Mouse (Mus musculus) 3134 (cell line): Measurements from ENCODE around the gene Clps.

Experiments
- DNase-seq: peaks from one replicate; pipeline ENCODE4 v3.0.0-alpha.2; 2011; ENCODE audit warnings: low spot score; ENCODE audit not compliant: insufficient read length; ENCODE audit errors: extremely low read depth

Gene Clps

DNA sequence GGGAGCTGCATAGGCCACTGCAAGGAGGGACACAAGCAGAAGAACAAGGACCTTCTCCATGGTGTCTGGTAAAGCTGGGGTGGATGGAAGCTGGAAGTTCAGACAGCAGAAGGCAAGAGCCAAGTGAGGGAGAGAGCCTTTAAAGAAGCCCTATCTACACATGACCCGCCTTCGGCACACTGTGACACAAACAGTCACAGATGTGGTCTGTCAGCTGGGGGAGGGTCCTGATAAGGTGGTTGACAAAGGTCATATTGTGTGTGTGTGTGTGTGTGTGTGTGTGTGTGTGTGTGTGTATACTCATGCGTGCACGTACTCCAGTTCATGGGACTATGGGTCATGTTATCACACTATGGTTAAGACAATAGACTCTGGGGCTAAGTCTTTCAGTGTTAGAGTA is at the start of gene Clps:
Gene Clps, minus strand, starts transcription at position 169 of the 400 bp plus-strand sequence.
- DNase-seq, result no peak

DNA sequence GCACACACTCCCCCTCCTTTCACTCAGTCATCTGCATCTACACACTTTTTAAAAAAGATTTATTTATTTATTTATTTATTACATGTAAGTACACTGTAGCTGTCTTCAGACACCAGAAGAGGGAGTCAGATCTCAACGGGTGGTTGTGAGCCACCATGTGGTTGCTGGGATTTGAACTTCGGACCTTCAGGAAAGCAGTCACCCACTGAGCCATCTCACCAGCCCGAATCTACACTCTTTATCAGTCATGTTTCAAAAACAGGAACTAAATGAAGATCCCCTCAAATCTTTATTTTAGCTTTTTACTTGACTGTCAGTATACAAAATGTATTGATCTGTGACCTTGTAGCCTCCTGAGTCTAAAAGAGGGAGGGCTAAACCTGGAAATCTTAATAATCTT is 49.0 kb upstream of the Clps start:
- DNase-seq, result no peak

DNA sequence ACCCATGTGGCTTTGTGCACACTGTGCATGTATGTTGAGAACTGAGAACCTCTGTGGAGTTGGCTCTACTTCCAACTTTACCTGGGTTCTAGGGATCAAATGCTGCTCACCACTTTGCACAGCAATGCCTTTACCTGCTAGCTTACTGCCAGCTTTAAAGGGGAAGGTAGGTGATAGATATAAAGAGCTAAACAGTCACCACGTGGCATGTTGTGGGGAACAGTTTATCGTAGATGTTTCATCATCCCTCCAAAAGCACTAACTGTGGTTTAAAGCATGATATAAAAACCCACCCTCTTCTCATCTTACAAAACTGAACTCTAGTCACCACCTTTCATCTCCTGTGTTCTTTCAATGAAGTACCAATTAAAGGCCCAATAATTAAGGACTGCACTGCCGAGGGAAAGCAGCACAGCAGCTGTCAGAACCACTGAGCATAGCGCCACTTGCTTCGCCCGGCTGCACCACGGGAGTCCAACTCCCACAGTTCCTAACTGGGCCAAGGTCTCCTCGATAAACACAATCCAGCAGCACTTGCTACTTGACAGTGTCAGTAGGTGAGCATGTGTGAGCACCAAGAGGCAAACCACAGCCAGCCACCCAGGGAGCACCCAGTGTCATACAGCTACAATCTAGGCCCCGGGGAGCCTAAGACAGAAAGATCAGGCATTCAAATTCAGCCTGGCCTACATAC is 41.1 kb upstream of the Clps start:
- DNase-seq, result no peak

DNA sequence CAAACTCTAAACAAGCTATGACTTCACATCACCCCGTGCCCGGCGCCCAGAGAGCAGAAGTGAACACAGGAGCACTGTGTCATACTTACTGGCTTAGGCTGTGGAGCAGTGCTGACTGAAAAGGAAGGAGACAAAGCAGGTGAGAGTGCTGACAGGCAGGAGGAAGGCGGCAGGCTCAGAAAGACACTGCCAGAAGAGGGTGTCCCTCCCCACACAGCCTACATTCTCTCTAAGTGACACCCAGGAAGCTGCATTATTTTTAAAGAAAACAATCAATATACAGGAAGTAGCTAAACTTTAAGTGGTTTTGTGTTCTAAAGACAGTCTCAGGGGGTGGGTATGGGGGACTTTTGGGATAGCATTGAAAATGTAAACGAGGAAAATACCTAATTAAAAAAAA is 40.2 kb upstream of the Clps start:
- no peak for DNase-seq

DNA sequence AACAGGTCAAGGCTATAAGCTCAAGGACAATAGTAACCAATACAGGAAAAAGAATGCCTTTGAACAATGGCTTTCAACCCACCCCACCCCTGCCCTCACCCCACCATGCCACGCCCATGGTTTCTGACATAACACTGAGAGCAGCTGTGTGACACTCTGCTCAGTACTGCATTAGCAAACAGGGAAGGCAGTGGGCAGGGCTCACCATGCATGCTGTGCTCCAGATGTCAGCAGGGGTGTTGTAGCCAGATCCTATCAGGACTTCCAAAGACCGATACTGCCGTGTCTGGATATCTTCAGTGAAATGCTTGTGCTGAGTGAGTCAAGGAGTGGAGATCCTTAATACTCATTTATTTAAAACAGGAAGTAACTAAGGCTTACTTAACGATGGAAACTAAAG is 33.4 kb upstream of the Clps start:
- DNase-seq, result no peak

DNA sequence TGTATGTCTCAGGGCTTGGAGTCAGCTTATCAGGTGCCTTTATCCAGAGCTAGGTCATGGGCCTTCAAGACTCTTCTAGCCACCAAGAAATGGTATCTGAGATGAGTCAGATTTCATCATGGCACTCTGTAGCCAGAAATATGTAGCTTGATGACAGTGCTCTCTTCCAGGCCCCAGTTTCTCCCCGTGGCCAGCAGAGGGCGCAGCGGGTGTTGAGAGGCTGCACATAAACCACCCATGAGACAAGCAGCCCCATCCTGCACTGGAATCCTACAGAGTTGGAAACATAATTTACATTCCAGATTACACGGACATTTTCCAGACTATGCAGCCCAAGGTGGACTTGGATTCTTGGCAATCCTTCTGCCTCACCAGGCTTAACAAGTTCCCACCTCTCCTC is 32.4 kb upstream of the Clps start:
- DNase-seq, result peak; percentile 58

DNA sequence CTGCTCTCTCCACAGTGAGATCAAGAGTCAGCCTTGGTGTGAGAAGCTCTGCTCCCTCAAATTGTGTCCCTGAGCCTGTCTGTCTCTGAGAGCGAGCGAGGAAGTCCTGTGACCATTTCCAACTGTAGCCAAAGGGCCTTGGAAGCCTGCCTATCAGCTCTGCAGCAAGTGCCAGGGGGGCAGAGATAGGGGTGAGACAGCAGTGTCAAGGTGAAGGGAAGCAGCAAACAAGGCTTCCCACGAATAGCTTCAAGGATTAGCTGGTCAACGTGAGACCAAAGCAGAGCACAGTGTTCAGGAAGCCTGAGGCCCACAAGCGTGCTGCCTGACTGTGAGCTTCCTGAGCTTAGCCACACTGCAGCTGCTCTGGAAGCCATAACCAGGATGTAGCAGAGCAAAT is 30.9 kb upstream of the Clps start:
- DNase-seq, result no peak

DNA sequence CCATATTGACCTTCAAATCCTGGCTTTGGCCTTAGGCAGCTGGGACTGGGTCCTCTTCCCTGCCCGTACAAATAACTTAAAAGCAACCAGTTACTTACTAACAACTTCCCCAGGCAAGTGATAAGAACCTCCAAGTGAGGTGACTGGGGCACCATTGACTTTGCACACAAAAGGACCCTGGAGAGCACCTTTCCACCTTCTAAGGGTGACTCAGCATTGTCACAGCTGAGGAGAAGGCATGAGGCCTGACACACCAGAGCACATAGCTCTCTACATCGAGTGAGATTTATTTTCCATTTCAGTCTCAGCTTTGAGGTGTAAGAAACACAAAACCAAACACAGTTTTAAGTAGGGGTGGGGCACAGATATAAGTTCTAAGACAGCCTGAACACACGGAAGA is 30.0 kb upstream of the Clps start:
- no peak for DNase-seq

DNA sequence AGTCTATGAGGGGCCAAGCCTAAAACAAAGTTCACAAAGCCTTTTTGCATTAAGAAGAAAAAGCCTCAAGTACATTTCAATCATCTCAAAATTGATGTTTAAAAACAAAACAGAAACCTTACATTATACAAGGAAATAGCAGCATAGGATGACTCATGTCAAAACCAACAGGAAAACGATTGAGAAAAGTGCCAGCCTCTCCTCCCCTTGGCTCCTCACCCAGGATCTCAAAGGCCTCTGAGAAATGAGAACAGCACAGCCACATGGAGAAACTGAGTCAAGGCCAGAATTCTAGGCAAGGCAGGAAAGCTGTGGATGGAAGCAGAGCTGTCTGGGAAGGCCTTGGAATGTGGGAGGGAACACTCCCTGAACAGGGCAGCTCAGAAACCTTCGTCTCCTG is 28.0 kb upstream of the Clps start:
- DNase-seq, result no peak

DNA sequence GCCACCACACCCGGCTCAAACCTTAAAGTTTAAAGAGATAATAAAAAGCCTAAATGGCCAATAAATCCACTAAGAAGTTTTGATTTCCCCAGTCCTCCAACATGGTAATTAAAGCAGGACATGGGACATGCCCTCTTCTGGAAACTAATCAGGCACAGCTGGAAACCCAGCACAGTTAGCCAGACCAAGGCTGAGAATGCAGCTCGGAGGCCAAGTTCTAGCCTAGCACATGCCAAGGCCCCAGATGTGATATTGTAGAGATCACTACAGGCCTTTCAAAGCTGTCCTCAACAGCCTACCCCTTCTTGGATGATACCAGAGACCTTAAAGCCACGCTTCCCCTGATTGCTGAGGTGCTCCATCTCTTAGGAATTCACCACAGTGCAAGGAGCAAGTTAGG is 25.9 kb upstream of the Clps start:
- no peak for DNase-seq

DNA sequence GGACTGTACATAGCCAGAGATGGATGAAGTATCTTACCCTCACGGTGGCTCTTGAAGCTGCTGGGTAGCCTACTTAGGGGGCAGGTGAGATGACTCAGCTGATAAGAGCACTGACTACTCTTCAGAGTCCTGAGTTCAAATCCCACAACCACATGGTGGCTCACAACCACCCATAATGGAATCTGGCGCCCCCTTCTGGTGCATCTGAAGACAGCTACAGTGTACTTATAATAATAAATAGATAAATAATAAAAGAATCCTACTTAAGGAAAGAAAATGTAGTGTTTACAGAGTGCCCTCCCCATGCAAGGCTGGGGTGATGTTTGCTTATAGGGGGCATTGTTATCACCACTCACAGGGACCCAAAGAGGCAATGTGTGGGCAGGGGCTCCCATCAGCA is 20.5 kb upstream of the Clps start:
- DNase-seq, result no peak

DNA sequence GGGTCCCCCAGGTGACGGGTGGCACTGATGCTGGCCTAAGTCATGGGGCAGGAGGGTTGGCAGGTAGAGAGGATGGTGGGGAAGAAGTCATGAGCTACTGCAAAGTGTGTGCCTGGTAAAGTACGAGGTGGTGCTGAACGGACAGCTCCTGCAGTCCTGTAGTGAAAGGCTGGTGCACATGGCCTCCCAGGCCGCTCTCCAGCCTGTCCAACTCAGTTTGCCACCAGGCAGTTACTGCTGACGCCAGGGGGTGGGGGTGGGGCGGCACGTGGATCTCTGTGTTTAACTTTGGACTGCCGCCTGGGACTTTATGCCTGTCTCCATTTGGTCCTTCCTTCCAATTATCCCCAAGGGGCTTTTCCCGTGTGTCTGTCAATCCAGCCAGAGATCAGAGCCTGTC is 19.8 kb upstream of the Clps start:
- DNase-seq, result peak; percentile 42

DNA sequence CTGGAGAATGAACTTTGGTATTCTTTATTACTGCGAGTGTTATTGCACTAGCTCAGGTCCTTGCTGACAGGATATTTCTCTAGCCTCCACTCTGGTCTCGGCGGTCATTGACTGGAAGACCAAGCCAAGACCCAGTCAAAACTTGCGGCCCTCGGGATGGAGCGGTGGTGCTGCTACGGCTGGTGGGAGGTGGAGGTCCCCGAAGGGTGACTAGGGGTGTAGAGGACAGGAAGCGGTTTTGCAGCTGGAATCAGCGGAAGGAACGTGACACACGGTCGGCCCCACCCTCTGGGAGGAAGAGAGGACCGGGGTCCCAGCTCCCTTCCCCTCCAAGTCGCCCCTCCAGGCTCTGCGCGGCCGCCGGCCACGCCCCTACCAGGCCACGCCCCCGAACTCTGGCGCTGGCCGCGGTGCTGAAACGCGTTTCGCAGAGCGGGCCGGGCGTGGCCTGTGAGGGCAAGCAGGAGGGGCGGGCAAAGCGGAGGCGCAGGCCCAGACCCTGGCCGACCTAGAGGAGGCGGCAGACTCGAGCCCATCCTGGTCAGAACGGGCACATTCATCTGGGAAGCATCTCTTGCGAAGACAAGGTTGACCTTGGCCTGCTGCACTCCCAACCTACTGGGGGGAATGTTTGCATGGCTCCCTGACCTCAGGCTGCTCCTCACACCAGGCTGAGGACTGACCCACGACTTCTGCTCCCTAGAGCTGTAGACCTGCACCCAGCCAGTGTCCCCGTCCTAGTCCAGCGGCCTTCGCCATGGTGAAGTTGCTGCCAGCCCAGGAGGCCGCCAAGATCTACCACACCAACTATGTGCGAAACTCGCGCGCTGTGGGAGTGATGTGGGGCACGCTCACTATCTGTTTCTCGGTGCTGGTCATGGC is 14.9 kb upstream of the Clps start, which contains the start of gene Lhfpl5:
Gene Lhfpl5, plus strand, starts transcription at position 398 of the 882 bp plus-strand sequence.
- no peak for DNase-seq

DNA sequence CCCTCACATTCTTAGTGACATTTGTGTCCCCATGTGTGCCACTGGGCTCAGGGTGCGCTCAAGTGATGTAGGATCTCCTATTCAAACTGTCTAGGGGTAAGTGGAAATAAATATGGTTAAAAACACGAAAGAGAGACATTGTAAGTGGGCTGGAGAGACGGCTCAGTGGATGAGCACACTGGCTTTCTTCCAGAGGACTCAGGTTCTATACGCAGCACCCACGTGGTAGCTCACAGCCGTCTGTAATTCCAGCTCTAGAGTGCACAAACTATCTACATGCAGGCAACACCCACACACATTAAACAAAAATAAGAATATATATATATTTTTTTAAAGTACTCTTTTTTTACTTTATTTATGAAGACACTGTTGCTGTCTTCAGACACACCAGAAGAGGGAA is 12.4 kb upstream of the Clps start:
- DNase-seq, result no peak

DNA sequence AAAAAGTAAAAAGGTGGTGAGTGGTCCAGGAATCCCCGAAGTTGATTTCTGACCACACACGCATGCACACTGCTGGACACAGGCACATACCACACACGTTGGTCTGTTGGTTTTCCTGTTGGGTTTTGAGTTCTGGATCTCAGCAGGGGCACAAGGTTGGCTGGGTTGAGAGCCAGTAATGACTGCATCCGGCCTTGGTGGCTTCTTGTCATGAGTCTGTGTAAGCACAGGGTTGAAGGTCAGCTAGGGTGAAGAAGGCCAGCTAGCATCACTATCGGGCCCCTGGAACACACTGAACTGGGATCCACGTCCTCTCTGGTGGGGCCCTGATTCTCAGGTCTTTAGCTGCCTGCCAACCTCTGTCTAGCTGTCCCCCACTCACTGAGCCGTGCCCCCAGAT is 12.0 kb upstream of the Clps start:
- no peak for DNase-seq

DNA sequence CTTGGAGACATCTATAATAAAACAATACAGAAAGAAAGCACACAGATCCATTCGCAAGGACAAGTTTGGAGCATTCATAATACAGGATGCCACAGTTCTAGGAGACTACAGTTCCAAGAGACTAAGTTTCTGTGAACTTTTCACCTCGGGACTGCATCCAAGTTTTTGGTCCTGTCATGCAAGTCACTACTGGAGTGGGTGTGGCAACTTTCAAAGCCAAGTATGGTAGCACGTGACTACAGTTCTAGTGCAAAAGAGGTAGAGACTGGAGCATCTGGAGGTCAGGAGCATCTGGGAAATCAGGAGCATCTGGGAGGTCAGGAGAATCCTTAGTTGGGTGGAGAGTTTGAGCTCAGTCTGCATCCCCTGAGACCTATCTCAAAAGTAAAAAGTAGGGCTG is 11.3 kb upstream of the Clps start:
- DNase-seq, result no peak

DNA sequence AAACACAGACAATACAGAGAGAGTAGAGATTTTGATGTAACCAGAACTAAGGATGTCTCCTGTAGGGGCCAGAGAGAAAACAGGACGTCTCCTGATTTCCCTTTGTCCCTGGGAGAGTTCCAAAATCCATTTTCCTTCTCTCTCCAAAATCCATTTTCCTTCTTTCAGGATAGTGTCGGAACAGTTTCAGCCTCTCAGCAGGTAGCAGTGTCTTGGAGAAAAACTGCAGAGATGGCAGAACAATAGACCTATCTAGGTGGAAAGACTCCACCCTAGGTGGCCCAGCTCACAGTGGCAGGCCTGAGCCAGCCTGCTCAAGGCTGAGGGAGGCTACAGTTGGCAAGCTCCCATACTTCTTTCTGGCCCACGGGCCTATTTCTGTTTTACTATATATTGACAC is 7.0 kb upstream of the Clps start:
- DNase-seq, result no peak

DNA sequence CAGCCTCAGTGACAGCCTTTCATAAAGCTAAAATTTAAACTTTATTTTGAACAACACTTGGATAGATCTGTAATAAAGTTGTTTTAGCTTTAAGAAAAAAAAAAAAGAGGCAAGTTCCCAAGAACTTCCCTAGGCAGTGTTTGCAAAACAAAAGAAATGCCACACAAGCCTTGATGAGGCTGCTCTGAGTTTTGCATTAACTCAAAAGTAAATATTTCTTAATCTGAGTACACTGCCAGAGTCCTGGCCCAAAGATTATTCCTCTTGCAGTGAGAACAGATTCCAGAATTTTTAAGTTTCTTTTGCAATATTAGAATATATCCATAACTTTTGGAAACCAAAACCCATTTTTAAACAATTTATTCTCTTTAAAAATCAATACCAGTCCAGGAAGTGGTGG is 4.6 kb upstream of the Clps start:
- no peak for DNase-seq

DNA sequence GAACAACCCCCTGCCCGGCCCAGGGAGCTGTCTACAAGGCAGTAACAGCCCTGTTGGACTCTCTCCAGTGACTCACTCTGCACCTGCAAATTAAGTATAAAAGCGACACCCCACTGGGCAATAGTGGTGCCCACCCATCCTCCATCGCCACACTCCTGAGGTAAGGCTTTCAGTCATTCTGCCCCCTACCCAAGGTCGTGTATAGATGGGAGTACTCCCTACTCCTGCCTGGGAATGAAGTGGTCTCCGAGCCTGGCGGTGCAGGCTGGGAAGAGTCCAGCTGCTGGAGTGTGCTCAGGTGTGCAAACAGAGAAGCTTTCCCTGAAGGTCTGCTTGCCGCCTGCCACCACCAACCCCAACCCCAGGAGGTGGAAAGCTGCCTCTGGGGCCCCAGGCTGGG is 1.0 kb upstream of the Clps start:
- no peak for DNase-seq

DNA sequence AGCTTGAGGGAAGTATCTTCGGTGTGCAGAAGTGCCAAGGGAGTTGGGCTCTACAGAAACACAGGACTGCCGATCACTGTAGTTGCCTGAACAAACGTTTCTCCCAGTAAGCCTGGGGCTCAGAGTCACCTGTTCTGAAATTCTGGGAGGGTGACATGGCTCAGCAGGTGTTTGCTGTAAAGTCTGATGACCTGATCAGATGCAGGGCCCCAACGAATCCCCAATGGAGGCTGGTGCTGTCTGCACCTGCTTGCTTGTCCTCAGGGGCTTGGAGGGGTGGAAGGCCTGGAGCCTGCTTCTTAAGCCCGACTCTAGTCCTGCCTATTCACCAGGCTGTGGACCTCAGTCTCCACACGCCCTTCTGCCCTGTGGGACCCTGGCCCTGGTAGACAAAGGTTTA is 2.8 kb downstream of the Clps start:
- DNase-seq, result no peak

DNA sequence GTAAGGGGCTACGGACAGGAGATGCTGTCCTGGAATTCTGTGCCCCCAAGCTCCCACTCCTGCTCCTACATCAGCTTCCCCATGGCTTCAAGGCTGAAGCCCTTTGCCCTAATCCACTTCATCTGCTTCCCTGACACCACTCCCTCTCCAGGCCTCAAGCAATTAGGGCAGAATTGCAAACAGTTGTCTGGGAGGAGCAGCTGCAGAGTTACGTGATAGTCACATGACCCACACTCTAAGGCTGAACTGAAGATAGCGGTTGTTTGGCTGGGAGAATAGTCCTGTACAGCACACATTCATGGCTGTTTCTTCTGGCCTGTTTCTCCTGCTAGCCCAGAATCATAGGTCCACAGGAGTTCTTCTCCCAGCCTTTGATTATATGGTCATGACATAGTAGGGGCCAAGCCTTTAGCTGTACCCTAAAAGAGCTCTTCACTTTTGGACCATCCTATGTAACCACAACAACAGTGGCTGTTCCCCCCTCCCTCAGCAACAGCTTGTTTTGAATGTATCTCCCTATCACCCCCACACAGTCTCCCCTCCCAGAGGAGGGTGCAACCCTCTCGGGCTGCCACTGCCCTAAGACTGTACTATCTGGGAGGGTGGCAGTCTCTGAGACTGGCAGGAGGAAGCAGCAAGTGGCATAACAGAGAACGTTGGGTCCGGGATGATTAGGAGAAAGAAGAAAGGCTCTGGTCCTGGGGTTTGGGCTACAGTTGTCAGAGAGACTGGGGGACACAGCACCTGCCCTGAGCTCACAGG is 3.8 kb downstream of the Clps start:
- DNase-seq, result no peak
